16 mouse cellular contexts compared by ENCODE assay signal in genomic region chr13:54521181-54521580, GRCm38 (mm10).
"Had no signal": no experiment of that assay in that cellular context is flagged by ENCODE, and none has a peak within 500 bp of the region (broad histone marks: within the 10 kb centered on the region; RNA-seq: fewer than 3 reads in every experiment).

No protein-coding gene starts in this region.

- H3K27me3 ChIP-seq: neural tube, embryonic 13.5 days; neural tube, embryonic 15.5 days; stomach, embryonic 15.5 days had no signal

- H3K9ac ChIP-seq: neural tube, embryonic 13.5 days; neural tube, embryonic 15.5 days; stomach, embryonic 15.5 days had no signal

- H3K4me1 ChIP-seq: neural tube, embryonic 13.5 days; neural tube, embryonic 15.5 days; stomach, embryonic 15.5 days had no signal

- H3K27ac ChIP-seq: neural tube, embryonic 13.5 days; neural tube, embryonic 15.5 days; stomach, embryonic 15.5 days; stomach, postnatal 0 days had no signal

- H3K9me3 ChIP-seq: neural tube, embryonic 13.5 days; neural tube, embryonic 15.5 days; stomach, embryonic 15.5 days had no signal

- DNase-seq: retina, postnatal 1 day; right cerebral cortex, adult 18-20 months; right cerebral cortex, postnatal 14 days; right cerebral cortex, postnatal 25 days; right cerebral cortex, postnatal 4 days; spleen, adult 18-20 months; thymus, adult 18-20 months; thymus, adult 2 months; thymus, postnatal 14 days; thymus, postnatal 25 days; thymus, postnatal 36 days; thymus, postnatal 4 days had no signal

- H3K4me2 ChIP-seq: neural tube, embryonic 13.5 days; neural tube, embryonic 15.5 days; stomach, embryonic 15.5 days had no signal

- H3K4me3 ChIP-seq: neural tube, embryonic 13.5 days; neural tube, embryonic 15.5 days; stomach, embryonic 15.5 days had no signal
